Mouse (Mus musculus): ENCODE measurements around the gene Zkscan7.
A peak's percentile ranks its signal among the peaks of the same experiment; 100 is the strongest.

GRCm38 (mm10) chr9:122837680-122838079 lies 47.8 kb upstream of the Zkscan7 start:
- no peak for TF ChIP-seq POLR2A (IDR thresholded peaks at IDR 0.05; ENCODE audit: insufficient read depth, low read depth, low read length)
- no peak for TF ChIP-seq EP300 (IDR thresholded peaks at IDR 0.05; ENCODE audit: insufficient read depth, low read depth, low read length)
- peak; percentile 51 for TF ChIP-seq CTCF (IDR thresholded peaks at IDR 0.05)

Measured in heart, adult 2 months (tissue).